Mouse (Mus musculus) midbrain, embryonic 12.5 days (tissue): Measurements from ENCODE around the gene Rhot2. TPM values are rescaled to one million over a fixed set of nuclear protein-coding genes. Genes with fewer than 3 reads are reported as not detected.

Experiments
- ATAC-seq: fragments of 200-750 bp; cut with Nextera tagmentation; 2 replicates; pipeline ENCODE4 v1.8.0; 2017; ENCODE audit warnings: low read depth, moderate TSS enrichment, moderate library complexity; ENCODE audit not compliant: low FRiP score
- H3K27ac ChIP-seq: fragments of 300-500 bp; sonication (generic); replicated peaks from 2 replicates; pipeline ENCODE4 v1.5.1; 2016; ENCODE audit warnings: mild to moderate bottlenecking
- H3K27me3 ChIP-seq: fragments of 300-500 bp; sonication (generic); 2 replicates; pipeline ENCODE4 v1.6.1; 2016; ENCODE audit warnings: mild to moderate bottlenecking
- H3K36me3 ChIP-seq: fragments of 300-500 bp; sonication (generic); 2 replicates; pipeline ENCODE4 v1.6.1; 2016
- H3K4me1 ChIP-seq: fragments of 300-500 bp; sonication (generic); 2 replicates; pipeline ENCODE4 v1.6.1; 2016
- H3K4me2 ChIP-seq: fragments of 300-500 bp; sonication (generic); replicated peaks from 2 replicates; pipeline ENCODE4 v1.6.1; 2016; ENCODE audit warnings: mild to moderate bottlenecking, moderate library complexity
- H3K4me3 ChIP-seq: fragments of 300-500 bp; sonication (generic); 2 replicates; pipeline ENCODE4 v1.5.1; 2016; ENCODE audit warnings: mild to moderate bottlenecking
- H3K9ac ChIP-seq: fragments of 300-500 bp; sonication (generic); replicated peaks from 2 replicates; pipeline ENCODE4 v1.6.1; 2016; ENCODE audit warnings: mild to moderate bottlenecking, moderate library complexity
- H3K9me3 ChIP-seq: fragments of 300-500 bp; sonication (generic); 2 replicates; pipeline ENCODE4 v1.6.1; 2016; ENCODE audit warnings: mild to moderate bottlenecking
- WGBS: fragments of 180-500 bp; shearing (Covaris S2); methylation state at CpG from one replicate; pipeline ENCODE4 v1.1.7; 2016; 5-methylcytosine and 5-hydroxymethylcytosine counted together
- polyA plus RNA-seq: library from polyadenylated mRNA; unstranded; fragments of >200 nt; fragmentation: Nextera tagmentation; extraction: Ambion mirVana; gene quantifications from 2 replicates; pipeline ENCODE4 v1.2.1, GENCODE M21; 2016

The Rhot2 gene
- polyA plus RNA-seq, 1 experiment from 2014 or later, result 21.1 TPM

GRCm38 (mm10) chr17:25837533-25837932 lies 7.1 kb downstream of the Rhot2 start:
- peaks cover 53% of the 10 kb centered on the region for H3K4me1 ChIP-seq
- 23% methylated on average over 3 of the region's 3 CpGs for WGBS

GRCm38 (mm10) chr17:25837076-25837410 lies 7.6 kb downstream of the Rhot2 start, which contains the start of gene Rhbdl1:
Gene Rhbdl1 (minus strand): TSS chr17:25837295.
- Histone ChIP-seq H3K9ac (peak within 1 kb of the TSS; percentile 65), H3K36me3 (peaks cover 42% of the 10 kb centered on the region), H3K4me2 (peak within 1 kb of the TSS; percentile 65), H3K27ac (peak within 1 kb of the TSS; percentile 67), H3K4me3 (peak within 1 kb of the TSS; percentile 39), H3K4me1 (peaks cover 55% of the 10 kb centered on the region), H3K9me3 (no peaks in the 10 kb centered on the region), H3K27me3 (no peaks in the 10 kb centered on the region)
- WGBS, result under 1% methylated on average over 22 of the region's 29 CpGs
- ATAC-seq, result peak; percentile 20; the same call in 1 of the 2 replicates

More at GRCm38 (mm10) chr17:25837533-25837932, 7.1 kb downstream of the Rhot2 start:
- H3K4me2 ChIP-seq, result peak overlapping the region; percentile 65
- H3K36me3 ChIP-seq, result peaks cover 47% of the 10 kb centered on the region
- peak overlapping the region; percentile 39; the same call in 1 of the 2 replicates for H3K4me3 ChIP-seq
- H3K9me3 ChIP-seq, result no peaks in the 10 kb centered on the region
- peak overlapping the region; percentile 67 for H3K27ac ChIP-seq
- peak overlapping the region; percentile 65; the same call in 1 of the 2 replicates for H3K9ac ChIP-seq
- H3K27me3 ChIP-seq, result no peaks in the 10 kb centered on the region
- no peak for ATAC-seq

GRCm38 (mm10) chr17:25836397-25837075 lies 8.1 kb downstream of the Rhot2 start:
- 24% methylated on average over 21 of the region's 23 CpGs for WGBS

GRCm38 (mm10) chr17:25835816-25836215 lies 8.8 kb downstream of the Rhot2 start:
- no peak overlapping the region for H3K27ac ChIP-seq
- H3K9ac ChIP-seq, result no peak overlapping the region
- H3K36me3 ChIP-seq, result peaks cover 39% of the 10 kb centered on the region
- peaks cover 68% of the 10 kb centered on the region for H3K4me1 ChIP-seq
- peak overlapping the region; percentile 39; the same call in 1 of the 2 replicates for H3K4me3 ChIP-seq
- no peak for ATAC-seq
- no peaks in the 10 kb centered on the region for H3K9me3 ChIP-seq
- no peaks in the 10 kb centered on the region for H3K27me3 ChIP-seq
- peak overlapping the region; percentile 65 for H3K4me2 ChIP-seq
- WGBS, result 92% methylated on average over 16 of the region's 16 CpGs

More at GRCm38 (mm10) chr17:25836397-25837075, 8.1 kb downstream of the Rhot2 start:
- Histone ChIP-seq H3K9me3 (no peaks in the 10 kb centered on the region), H3K27me3 (no peaks in the 10 kb centered on the region), H3K9ac (peak overlapping the region; percentile 65), H3K27ac (peak overlapping the region; percentile 67), H3K4me2 (peak overlapping the region; percentile 65), H3K4me3 (peak overlapping the region; percentile 39), H3K4me1 (peaks cover 60% of the 10 kb centered on the region), H3K36me3 (peaks cover 39% of the 10 kb centered on the region)
- no peak for ATAC-seq

GRCm38 (mm10) chr17:25835301-25835700 lies 9.3 kb downstream of the Rhot2 start:
- Histone ChIP-seq H3K9me3 (no peaks in the 10 kb centered on the region), H3K4me2 (peak overlapping the region; percentile 10; the same call in 1 of the 2 replicates), H3K4me1 (peaks cover 73% of the 10 kb centered on the region), H3K27me3 (no peaks in the 10 kb centered on the region), H3K27ac (no peak overlapping the region), H3K4me3 (no peak overlapping the region), H3K36me3 (peaks cover 39% of the 10 kb centered on the region), H3K9ac (0 out of 2 replicates have a peak overlapping the region, but pooled peaks have one; percentile 8)
- 94% methylated on average over 7 of the region's 7 CpGs for WGBS
- ATAC-seq, result no peak

- 90% methylated on average over 12 of the region's 12 CpGs for WGBS
Observed at GRCm38 (mm10) chr17:25834595-25835222, 9.9 kb downstream of the Rhot2 start.

GRCm38 (mm10) chr17:25833961-25834594 lies 10.6 kb downstream of the Rhot2 start:
- Histone ChIP-seq H3K4me3 (peak overlapping the region; percentile 77), H3K4me2 (peak overlapping the region; percentile 96), H3K4me1 (peaks cover 81% of the 10 kb centered on the region), H3K36me3 (peaks cover 35% of the 10 kb centered on the region), H3K27me3 (no peaks in the 10 kb centered on the region), H3K9ac (peak overlapping the region; percentile 84), H3K9me3 (no peaks in the 10 kb centered on the region), H3K27ac (peak overlapping the region; percentile 95)
- no peak for ATAC-seq
- 57% methylated on average over 6 of the region's 6 CpGs for WGBS

More at GRCm38 (mm10) chr17:25834595-25835222, 9.9 kb downstream of the Rhot2 start:
- no peak for ATAC-seq
- Histone ChIP-seq H3K4me2 (peak overlapping the region; percentile 96), H3K9me3 (no peaks in the 10 kb centered on the region), H3K4me1 (peaks cover 79% of the 10 kb centered on the region), H3K9ac (peak overlapping the region; percentile 84), H3K4me3 (peak overlapping the region; percentile 77), H3K27ac (no peak overlapping the region), H3K36me3 (peaks cover 39% of the 10 kb centered on the region), H3K27me3 (no peaks in the 10 kb centered on the region)

- H3K9me3 ChIP-seq, result no peaks in the 10 kb centered on the region
- whole genome bisulfite sequencing, result under 1% methylated on average over 24 of the region's 24 CpGs
- peak; percentile 59 for ATAC-seq
Observed at GRCm38 (mm10) chr17:25833291-25833663, 11.4 kb downstream of the Rhot2 start, which contains the start of gene Stub1. Gene Stub1 (minus strand): TSS chr17:25833404.

GRCm38 (mm10) chr17:25832436-25833290 lies 12.0 kb downstream of the Rhot2 start:
- peak; percentile 89 for ATAC-seq
- Histone ChIP-seq H3K9ac (peak overlapping the region; percentile 84), H3K27me3 (no peaks in the 10 kb centered on the region), H3K4me1 (peaks cover 81% of the 10 kb centered on the region), H3K4me3 (peak overlapping the region; percentile 77), H3K27ac (peak overlapping the region; percentile 95), H3K4me2 (peak overlapping the region; percentile 96), H3K9me3 (no peaks in the 10 kb centered on the region), H3K36me3 (peaks cover 29% of the 10 kb centered on the region)
- WGBS, result under 1% methylated on average over 77 of the region's 77 CpGs

More at GRCm38 (mm10) chr17:25833291-25833663, 11.4 kb downstream of the Rhot2 start, which contains the start of gene Stub1:
- peak within 1 kb of the TSS; percentile 84 for H3K9ac ChIP-seq
- peaks cover 30% of the 10 kb centered on the region for H3K36me3 ChIP-seq
- peaks cover 83% of the 10 kb centered on the region for H3K4me1 ChIP-seq
- H3K27me3 ChIP-seq, result no peaks in the 10 kb centered on the region
- peak within 1 kb of the TSS; percentile 96 for H3K4me2 ChIP-seq
- H3K27ac ChIP-seq, result peak within 1 kb of the TSS; percentile 95
- peak within 1 kb of the TSS; percentile 77 for H3K4me3 ChIP-seq

GRCm38 (mm10) chr17:25831451-25832281 lies 13.0 kb downstream of the Rhot2 start:
- no peaks in the 10 kb centered on the region for H3K27me3 ChIP-seq
- WGBS, result 64% methylated on average over 21 of the region's 21 CpGs
- peak overlapping the region; percentile 77 for H3K4me3 ChIP-seq
- H3K9ac ChIP-seq, result peak overlapping the region; percentile 84
- no peak for ATAC-seq
- H3K4me1 ChIP-seq, result peaks cover 71% of the 10 kb centered on the region
- H3K27ac ChIP-seq, result peak overlapping the region; percentile 4; the same call in 1 of the 2 replicates
- H3K4me2 ChIP-seq, result peak overlapping the region; percentile 96
- H3K36me3 ChIP-seq, result peaks cover 39% of the 10 kb centered on the region
- H3K9me3 ChIP-seq, result no peaks in the 10 kb centered on the region
